8 mouse cellular contexts compared by ENCODE assay signal in genomic region chr5:121397187-121398145, GRCm38 (mm10). TPM values are rescaled to one million over a fixed set of nuclear protein-coding genes. Genes with fewer than 3 reads are reported as not detected.
DNase-seq lines count a peak whose midpoint lies in the region; ATAC-seq lines count a peak whose summit lies in the region.

TSS of gene Naa25 (plus strand) at chr5:121397936.

- peak within 1 kb of the TSS; percentile 98 for H3K4me3 ChIP-seq in hindbrain, embryonic 14.5 days (replicated peaks; ENCODE audit: low read length)

- H3K4me2 ChIP-seq in hindbrain, embryonic 14.5 days (replicated peaks) = peak within 1 kb of the TSS; percentile 89

- H3K9ac ChIP-seq in hindbrain, embryonic 14.5 days = peak within 1 kb of the TSS; percentile 92

- peak within 1 kb of the TSS; percentile 86 for H3K27ac ChIP-seq in hindbrain, embryonic 14.5 days

- no peaks in the 10 kb centered on the region for H3K27me3 ChIP-seq in hindbrain, embryonic 14.5 days (ENCODE audit: control insufficient read depth, insufficient read depth, low read length)

- H3K9me3 ChIP-seq in hindbrain, embryonic 14.5 days (ENCODE audit: control insufficient read depth, low read length) = no peaks in the 10 kb centered on the region

- peaks cover 18% of the 10 kb centered on the region for H3K4me1 ChIP-seq in hindbrain, embryonic 14.5 days (replicated peaks; ENCODE audit: control insufficient read depth, insufficient read depth, low read length)

- H3K36me3 ChIP-seq in hindbrain, embryonic 14.5 days (replicated peaks; ENCODE audit: control insufficient read depth, insufficient read depth) = peaks cover 7% of the 10 kb centered on the region; the same call in 1 of the 2 replicates

- ATAC-seq in hindbrain, embryonic 14.5 days (ENCODE audit: low FRiP score) = peak; percentile 95

- DNase-seq in R1 (ENCODE audit: low read depth, low spot score) = peak; percentile 97
- DNase-seq in cerebellum, postnatal 25 days = peak; percentile 93 to 98
- DNase-seq in frontal cortex, postnatal 25 days (ENCODE audit: low spot score in 2 of 2) = peak; percentile 77 to 84
- peak; percentile 98 for DNase-seq in hindbrain, embryonic 14.5 days (ENCODE audit: low spot score)
- peak; percentile 90 to 91 for DNase-seq in layer of hippocampus, postnatal 36 days
- DNase-seq in lung, postnatal 36 days = peak; percentile 97
- peak; percentile 98 for DNase-seq in retina, postnatal 1 day
- peak; percentile 82 to 92 for DNase-seq in urinary bladder, adult 18-20 months (ENCODE audit: low spot score in 2 of 2)

- 10% methylated on average over 51 of the region's 53 CpGs for WGBS in hindbrain, embryonic 14.5 days

RNA-seq across cellular contexts. Expression of gene Naa25, which starts in this region (rescaled TPM):
- polyA plus RNA-seq in hindbrain, embryonic 14.5 days (2014; fragmentation: Nextera tagmentation; extraction: Ambion mirVana) = 55.3 and 63.6 TPM in 2 replicates
- 10 to 100 TPM; 43.4 to 45.5 TPM for total RNA-seq in layer of hippocampus, postnatal 36 days (2021)

Comparison
In these comparisons a context has a peak if more than half of its experiments do, and no peak if none do; other contexts are left out.
1. Peak in every context shown above with its lines: DNase-seq, ATAC-seq, H3K4me3 ChIP-seq and H3K27ac ChIP-seq.